Mouse (Mus musculus): ENCODE measurements around the gene Nup62. TPM values are rescaled to one million over a fixed set of nuclear protein-coding genes. Genes with fewer than 3 reads are reported as not detected.

Gene Nup62
- total and polyA plus RNA-seq, 3 experiments: 27.1 to 36.0 (median 28.0) TPM

- DNase-seq: peak in 1 of 2 experiments; percentile 71
- WGBS: 66% methylated on average over 14 of the region's 14 CpGs
- intact Hi-C loops (cut with DNase I): no loop called here
- Histone ChIP-seq H3K36me3 (ENCODE audit: control insufficient read depth, insufficient read depth, low read length) (no peaks in the 10 kb centered on the region), H3K27me3 (ENCODE audit: control insufficient read depth, insufficient read depth, low read length) (no peaks in the 10 kb centered on the region), H3K4me3 (no peak overlapping the region), H3K4me1 (ENCODE audit: control insufficient read depth, insufficient read depth, low read length) (peaks cover 6% of the 10 kb centered on the region), H3K27ac (peak overlapping the region; percentile 68), H3K79me2 (replicated peaks; ENCODE audit: control insufficient read depth, insufficient read depth, low read length) (no peaks in the 10 kb centered on the region), H3K9ac (ENCODE audit: low read depth, low read length) (no peak overlapping the region)
- TF ChIP-seq CTCF (IDR thresholded peaks at IDR 0.05) (peak; percentile 24; the same call in 1 of the 2 replicates), EP300 (IDR thresholded peaks at IDR 0.05; ENCODE audit: insufficient read depth, low read depth, low read length) (peak; percentile 90), POLR2A (IDR thresholded peaks at IDR 0.05; ENCODE audit: insufficient read depth, low read depth, low read length) (peak; percentile 53)
Measured at GRCm38 (mm10) chr7:44877833-44878232, 61.9 kb downstream of the Nup62 start.

Small RNAs within 50 kb of the gene (microRNA-seq; reads per million reads assigned to microRNA genes)
- 0 reads per million in 2 experiments for gene Mir707

Other genes starting within 250 kb of the Nup62 start
- 1 to 10 TPM in 1 of 2 experiments, under 1 TPM in 1; 0.76 to 1.3 TPM for gene Napsa, start 243.7 kb upstream of the Nup62 start, total RNA-seq (2021)
- gene Napsa, start 243.7 kb upstream of the Nup62 start, polyA plus RNA-seq (2012; rRNA removed): 1.8 and 4.7 TPM in 2 replicates
- gene Kcnc3, start 225.4 kb upstream of the Nup62 start, total RNA-seq (2021): 1 to 10 TPM; 2.2 to 2.9 TPM
- 1.3 and 3.0 TPM in 2 replicates for gene Kcnc3, start 225.4 kb upstream of the Nup62 start, polyA plus RNA-seq (2012; rRNA removed)
- gene Myh14, start 145.2 kb upstream of the Nup62 start, total RNA-seq (2021): 10 to 100 TPM; 79.4 to 96.6 TPM
- gene Myh14, start 145.2 kb upstream of the Nup62 start, polyA plus RNA-seq (2012; rRNA removed): 23.1 and 24.8 TPM in 2 replicates
- gene Izumo2, start 107.3 kb upstream of the Nup62 start, total RNA-seq (2021): not detected
- not detected in 2 replicates for gene Izumo2, start 107.3 kb upstream of the Nup62 start, polyA plus RNA-seq (2012; rRNA removed)
- 10 to 100 TPM; 23.3 to 26.7 TPM for gene Vrk3, start 67.7 kb upstream of the Nup62 start, total RNA-seq (2021)
- 36.3 and 41.3 TPM in 2 replicates for gene Vrk3, start 67.7 kb upstream of the Nup62 start, polyA plus RNA-seq (2012; rRNA removed)
- not detected for gene Zfp473, start 65.0 kb upstream of the Nup62 start, total RNA-seq (2021)
- gene Zfp473, start 65.0 kb upstream of the Nup62 start, polyA plus RNA-seq (2012; rRNA removed): 0.03 and 0.12 TPM in 2 replicates
- under 1 TPM; 0.61 to 0.70 TPM for gene Il4i1, start 299 bp downstream of the Nup62 start, total RNA-seq (2021)
- gene Il4i1, start 299 bp downstream of the Nup62 start, polyA plus RNA-seq (2012; rRNA removed): 1.3 and 1.5 TPM in 2 replicates
- 10 to 100 TPM; 60.2 to 63.4 TPM for gene Atf5, start 570 bp downstream of the Nup62 start, total RNA-seq (2021)
- 42.3 and 73.6 TPM in 2 replicates for gene Atf5, start 570 bp downstream of the Nup62 start, polyA plus RNA-seq (2012; rRNA removed)
- 10 to 100 TPM; 62.6 to 72.8 TPM for gene Akt1s1, start 32.9 kb downstream of the Nup62 start, total RNA-seq (2021)
- gene Akt1s1, start 32.9 kb downstream of the Nup62 start, polyA plus RNA-seq (2012; rRNA removed): 53.8 and 63.0 TPM in 2 replicates
- 10 to 100 TPM; 29.6 to 46.6 TPM for gene Tbc1d17, start 33.0 kb downstream of the Nup62 start, total RNA-seq (2021)
- gene Tbc1d17, start 33.0 kb downstream of the Nup62 start, polyA plus RNA-seq (2012; rRNA removed): 56.0 and 61.9 TPM in 2 replicates
- 10 to 100 TPM; 15.3 to 19.6 TPM for gene Pnkp, start 41.1 kb downstream of the Nup62 start, total RNA-seq (2021)
- gene Pnkp, start 41.1 kb downstream of the Nup62 start, polyA plus RNA-seq (2012; rRNA removed): 20.2 and 30.1 TPM in 2 replicates
- 100 to 1,000 TPM; 155 to 172 TPM for gene Ptov1, start 53.7 kb downstream of the Nup62 start, total RNA-seq (2021)
- 293 and 317 TPM in 2 replicates for gene Ptov1, start 53.7 kb downstream of the Nup62 start, polyA plus RNA-seq (2012; rRNA removed)
- 10 to 100 TPM; 70.0 to 85.8 TPM for gene Med25, start 76.6 kb downstream of the Nup62 start, total RNA-seq (2021)
- 107 and 121 TPM in 2 replicates for gene Med25, start 76.6 kb downstream of the Nup62 start, polyA plus RNA-seq (2012; rRNA removed)
- gene Fuz, start 80.0 kb downstream of the Nup62 start, total RNA-seq (2021): 10 to 100 TPM; 16.3 to 17.1 TPM
- gene Fuz, start 80.0 kb downstream of the Nup62 start, polyA plus RNA-seq (2012; rRNA removed): 25.2 and 31.6 TPM in 2 replicates
- 10 to 100 TPM; 63.3 to 67.6 TPM for gene Ap2a1, start 113.4 kb downstream of the Nup62 start, total RNA-seq (2021)
- gene Ap2a1, start 113.4 kb downstream of the Nup62 start, polyA plus RNA-seq (2012; rRNA removed): 56.1 and 68.1 TPM in 2 replicates
- not detected for gene Tsks, start 127.1 kb downstream of the Nup62 start, total RNA-seq (2021)
- gene Tsks, start 127.1 kb downstream of the Nup62 start, polyA plus RNA-seq (2012; rRNA removed): 0.26 and 1.5 TPM in 2 replicates
- gene Cpt1c, start 158.8 kb downstream of the Nup62 start, total RNA-seq (2021): 1 to 10 TPM; 1.5 to 2.1 TPM
- gene Cpt1c, start 158.8 kb downstream of the Nup62 start, polyA plus RNA-seq (2012; rRNA removed): 8.4 and 9.7 TPM in 2 replicates
- gene Prmt1, start 170.5 kb downstream of the Nup62 start, total RNA-seq (2021): 10 to 100 TPM; 85.4 to 98.0 TPM
- 96.7 and 139 TPM in 2 replicates for gene Prmt1, start 170.5 kb downstream of the Nup62 start, polyA plus RNA-seq (2012; rRNA removed)
- gene Irf3, start 181.6 kb downstream of the Nup62 start, total RNA-seq (2021): 10 to 100 TPM; 24.4 to 26.0 TPM
- 55.6 and 62.6 TPM in 2 replicates for gene Irf3, start 181.6 kb downstream of the Nup62 start, polyA plus RNA-seq (2012; rRNA removed)
- gene Bcl2l12, start 182.6 kb downstream of the Nup62 start, total RNA-seq (2021): 10 to 100 TPM in 1 of 2 experiments, 1 to 10 TPM in 1; 9.5 to 11.5 TPM
- gene Bcl2l12, start 182.6 kb downstream of the Nup62 start, polyA plus RNA-seq (2012; rRNA removed): 16.8 and 19.2 TPM in 2 replicates
- gene Scaf1, start 200.3 kb downstream of the Nup62 start, total RNA-seq (2021): 10 to 100 TPM; 45.5 to 46.6 TPM
- 33.9 and 36.0 TPM in 2 replicates for gene Scaf1, start 200.3 kb downstream of the Nup62 start, polyA plus RNA-seq (2012; rRNA removed)
- gene Rras, start 201.9 kb downstream of the Nup62 start, total RNA-seq (2021): 10 to 100 TPM; 40.9 to 44.3 TPM
- gene Rras, start 201.9 kb downstream of the Nup62 start, polyA plus RNA-seq (2012; rRNA removed): 107 and 114 TPM in 2 replicates
- 10 to 100 TPM; 22.4 to 23.0 TPM for gene Prr12, start 236.8 kb downstream of the Nup62 start, total RNA-seq (2021)
- gene Prr12, start 236.8 kb downstream of the Nup62 start, polyA plus RNA-seq (2012; rRNA removed): 4.9 and 7.1 TPM in 2 replicates
- 10 to 100 TPM; 27.0 to 29.3 TPM for gene Nosip, start 246.3 kb downstream of the Nup62 start, total RNA-seq (2021)
- 41.7 and 43.6 TPM in 2 replicates for gene Nosip, start 246.3 kb downstream of the Nup62 start, polyA plus RNA-seq (2012; rRNA removed)
- gene Prrg2, start 246.6 kb downstream of the Nup62 start, total RNA-seq (2021): 1 to 10 TPM; 5.5 to 6.2 TPM
- 19.8 and 23.6 TPM in 2 replicates for gene Prrg2, start 246.6 kb downstream of the Nup62 start, polyA plus RNA-seq (2012; rRNA removed)

Data from heart, adult 2 months (tissue).